Mouse (Mus musculus) stomach, embryonic 16.5 days (tissue): ENCODE measurements around the gene Ppp2r5a. TPM values are rescaled to one million over a fixed set of nuclear protein-coding genes. Genes with fewer than 3 reads are reported as not detected.

ENCODE experiments used
- ATAC-seq: fragments of 200-750 bp; cut with Nextera tagmentation; 2 replicates; pipeline ENCODE4 v1.8.0; 2017; ENCODE audit warnings: moderate number of reproducible peaks, moderate TSS enrichment; ENCODE audit not compliant: insufficient read depth, low FRiP score
- H3K27ac ChIP-seq: fragments of 300-500 bp; sonication (generic); 2 replicates; pipeline ENCODE4 v1.5.1; 2014; ENCODE audit warnings: low read length
- H3K27me3 ChIP-seq: fragments of 300-500 bp; sonication (generic); 2 replicates; pipeline ENCODE4 v1.6.1; 2014; ENCODE audit warnings: low read length, control low read depth, mixed read lengths; ENCODE audit not compliant: control insufficient read depth, insufficient read depth
- H3K36me3 ChIP-seq: fragments of 300-500 bp; sonication (generic); 2 replicates; pipeline ENCODE4 v1.6.1; 2014; ENCODE audit warnings: low read length; ENCODE audit not compliant: control insufficient read depth, insufficient read depth
- H3K4me1 ChIP-seq: fragments of 300-500 bp; sonication (generic); 2 replicates; pipeline ENCODE4 v1.6.1; 2014; ENCODE audit warnings: low read length, control low read depth, mixed read lengths; ENCODE audit not compliant: control insufficient read depth, insufficient read depth
- H3K4me2 ChIP-seq: fragments of 300-500 bp; sonication (generic); 2 replicates; pipeline ENCODE4 v1.6.1; 2014; ENCODE audit warnings: low read depth, low read length, mixed read lengths
- H3K4me3 ChIP-seq: fragments of 300-500 bp; sonication (generic); replicated peaks from 2 replicates; pipeline ENCODE4 v1.5.1; 2014; ENCODE audit warnings: mild to moderate bottlenecking, low read length
- H3K9ac ChIP-seq: fragments of 300-500 bp; sonication (generic); 2 replicates; pipeline ENCODE4 v1.6.1; 2014; ENCODE audit warnings: low read length
- H3K9me3 ChIP-seq: fragments of 300-500 bp; sonication (generic); replicated peaks from 2 replicates; pipeline ENCODE4 v1.6.1; 2016; ENCODE audit warnings: low read length, control low read depth; ENCODE audit not compliant: control insufficient read depth
- WGBS: fragments of 180-500 bp; shearing (Covaris S2); extraction: QIAGEN DNeasy Blood & Tissue Kit; methylation state at CpG from one replicate; pipeline ENCODE4 v1.1.7; 2014; 5-methylcytosine and 5-hydroxymethylcytosine counted together
- polyA plus RNA-seq: library from polyadenylated mRNA; unstranded; fragments of >200 nt; fragmentation: Nextera tagmentation; extraction: Ambion mirVana; gene quantifications from 2 replicates; pipeline ENCODE4 v1.2.1, GENCODE M21; 2015

The Ppp2r5a gene
- polyA plus RNA-seq, 1 experiment from 2014 or later = 14.7 TPM

DNA sequence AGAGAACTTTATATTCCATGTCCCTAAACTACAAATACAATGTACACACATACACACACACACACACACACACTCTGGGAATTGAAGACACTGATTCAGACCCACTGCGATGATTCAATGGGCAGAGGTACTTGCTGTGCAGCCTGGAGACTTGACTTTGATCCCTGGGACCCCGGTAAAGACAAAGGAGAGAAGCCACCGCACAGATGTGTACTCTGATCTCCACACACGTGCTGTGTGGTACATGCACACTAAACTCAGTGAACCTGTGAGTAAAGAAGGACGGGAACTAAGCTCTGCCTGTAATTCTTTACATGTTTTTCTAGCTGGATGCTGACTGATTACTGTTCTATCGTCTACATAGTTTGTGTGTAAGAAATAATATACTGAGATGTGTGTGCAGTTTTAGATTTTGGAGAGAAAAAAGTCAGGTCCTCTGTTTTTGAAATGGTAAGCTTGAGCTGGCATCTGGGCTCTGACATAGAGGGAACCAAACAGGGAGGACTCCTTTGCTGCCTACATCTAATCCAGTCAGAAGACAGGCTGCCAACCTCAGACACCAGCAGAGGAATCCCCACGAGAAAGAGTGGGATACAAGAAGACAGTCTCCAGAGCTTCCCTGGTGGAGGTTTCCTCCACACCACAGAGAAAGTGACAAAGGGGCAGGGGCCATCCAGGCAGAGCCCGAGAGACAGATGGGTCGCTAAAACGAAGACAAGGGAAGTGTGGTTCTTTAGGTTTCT is 7.4 kb upstream of the Ppp2r5a start:
- 57% methylated on average over 10 of the region's 10 CpGs for WGBS
- H3K36me3 ChIP-seq = no peaks in the 10 kb centered on the region
- ATAC-seq = no peak
- no peak overlapping the region for H3K9ac ChIP-seq
- no peaks in the 10 kb centered on the region for H3K4me1 ChIP-seq
- no peak overlapping the region for H3K4me3 ChIP-seq
- no peaks in the 10 kb centered on the region for H3K9me3 ChIP-seq
- no peaks in the 10 kb centered on the region; the same call in 1 of the 2 replicates for H3K27me3 ChIP-seq
- H3K4me2 ChIP-seq = no peak overlapping the region
- no peak overlapping the region for H3K27ac ChIP-seq

- no peak overlapping the region for H3K9ac ChIP-seq
- no peak overlapping the region for H3K27ac ChIP-seq
- H3K27me3 ChIP-seq = no peaks in the 10 kb centered on the region; the same call in 1 of the 2 replicates
- H3K36me3 ChIP-seq = no peaks in the 10 kb centered on the region
- WGBS = 61% methylated on average over 12 of the region's 12 CpGs
- no peak overlapping the region for H3K4me3 ChIP-seq
- no peak overlapping the region for H3K4me2 ChIP-seq
- no peaks in the 10 kb centered on the region for H3K4me1 ChIP-seq
- no peaks in the 10 kb centered on the region for H3K9me3 ChIP-seq
- no peak for ATAC-seq
Measured at GRCm38 (mm10) chr1:191407246-191407645, 4.2 kb upstream of the Ppp2r5a start.

DNA sequence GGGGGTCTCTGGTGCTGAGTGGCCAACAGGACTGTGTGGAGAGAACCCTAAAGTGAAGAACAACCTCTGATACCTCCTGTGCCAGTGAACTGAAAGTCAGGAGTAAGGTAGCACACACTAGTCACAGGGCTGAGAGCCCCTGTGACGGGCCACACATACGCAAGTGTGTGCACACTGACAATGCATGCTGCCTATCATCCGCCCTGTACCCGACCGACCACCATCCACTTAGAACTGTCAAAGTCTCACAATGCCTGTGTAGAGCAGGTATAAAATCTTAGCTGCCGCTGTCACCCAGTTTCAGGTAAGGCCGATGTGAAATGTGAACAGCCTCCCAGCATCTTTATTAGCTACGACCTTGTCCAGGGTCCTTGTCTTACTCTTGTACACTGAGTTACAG is 3.4 kb upstream of the Ppp2r5a start:
- Histone ChIP-seq H3K4me3 (no peak overlapping the region), H3K36me3 (no peaks in the 10 kb centered on the region), H3K9me3 (no peaks in the 10 kb centered on the region), H3K27ac (no peak overlapping the region), H3K27me3 (no peaks in the 10 kb centered on the region; the same call in 1 of the 2 replicates), H3K4me1 (no peaks in the 10 kb centered on the region), H3K4me2 (no peak overlapping the region), H3K9ac (no peak overlapping the region)
- WGBS = 90% methylated on average over 8 of the region's 8 CpGs
- no peak for ATAC-seq

DNA sequence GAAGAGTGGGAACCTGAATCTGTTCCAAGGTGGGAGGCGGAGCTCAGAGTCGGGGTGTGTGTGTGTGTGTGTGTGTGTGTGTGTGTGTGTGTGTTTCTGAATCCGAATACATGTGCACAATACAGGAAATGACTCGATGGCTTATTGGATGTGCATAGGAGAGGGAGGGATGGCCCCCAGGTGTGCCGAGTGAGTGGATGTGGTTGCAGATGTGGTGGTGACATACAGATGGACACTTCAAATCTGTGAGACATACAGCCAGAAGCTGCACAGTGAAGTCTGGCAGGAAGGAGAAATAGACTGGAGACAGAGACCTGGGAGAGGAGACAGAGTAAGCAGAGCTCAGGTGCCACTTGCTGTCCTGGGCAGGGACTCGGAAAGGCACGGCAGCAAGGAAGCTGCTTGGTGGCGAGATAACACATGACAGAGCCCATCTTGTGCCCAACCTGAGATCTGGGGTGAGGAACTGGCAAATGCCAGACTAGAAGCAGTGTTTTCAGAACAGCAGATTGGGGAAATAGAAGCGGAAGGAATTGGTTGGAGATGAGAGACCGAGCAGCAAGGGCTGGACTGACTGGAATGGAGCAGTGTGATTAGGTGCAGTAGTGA is 1.8 kb upstream of the Ppp2r5a start:
- H3K9me3 ChIP-seq = no peaks in the 10 kb centered on the region
- no peak overlapping the region for H3K4me3 ChIP-seq
- WGBS = 74% methylated on average over 10 of the region's 10 CpGs
- no peaks in the 10 kb centered on the region for H3K4me1 ChIP-seq
- H3K27ac ChIP-seq = no peak overlapping the region
- no peak for ATAC-seq
- H3K36me3 ChIP-seq = no peaks in the 10 kb centered on the region
- no peak overlapping the region for H3K9ac ChIP-seq
- no peaks in the 10 kb centered on the region for H3K27me3 ChIP-seq
- H3K4me2 ChIP-seq = no peak overlapping the region

DNA sequence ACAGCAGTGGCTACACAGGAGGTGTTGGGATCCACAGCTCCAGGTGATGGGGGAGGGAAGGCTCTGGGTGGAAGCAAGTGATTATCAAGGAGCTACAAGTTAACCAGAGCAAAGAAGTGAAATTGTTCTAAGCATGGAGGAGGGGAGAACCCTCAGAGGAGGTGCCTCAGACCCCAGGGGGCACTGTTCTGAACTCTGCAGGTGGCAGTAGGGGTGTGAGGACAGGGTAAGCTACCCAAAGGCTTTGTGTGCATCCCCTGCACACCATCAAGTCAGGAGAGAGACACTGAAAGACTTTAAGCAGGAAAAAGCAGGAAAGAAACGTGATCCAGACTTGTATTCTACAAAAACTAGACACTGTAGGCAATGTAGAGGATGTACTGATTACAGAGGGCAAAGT is 1.2 kb upstream of the Ppp2r5a start:
- no peaks in the 10 kb centered on the region for H3K36me3 ChIP-seq
- H3K4me1 ChIP-seq = no peaks in the 10 kb centered on the region
- no peak overlapping the region for H3K4me3 ChIP-seq
- H3K4me2 ChIP-seq = no peak overlapping the region
- no peaks in the 10 kb centered on the region for H3K27me3 ChIP-seq
- no peak for ATAC-seq
- WGBS = 36% methylated on average over 1 of the region's 1 CpGs
- no peak overlapping the region for H3K27ac ChIP-seq
- no peaks in the 10 kb centered on the region for H3K9me3 ChIP-seq
- no peak overlapping the region for H3K9ac ChIP-seq

GRCm38 (mm10) chr1:191402506-191402905 is 566 bp downstream of the Ppp2r5a start:
- Histone ChIP-seq H3K9me3 (no peaks in the 10 kb centered on the region), H3K27ac (no peak overlapping the region), H3K27me3 (no peaks in the 10 kb centered on the region), H3K4me2 (no peak overlapping the region), H3K36me3 (no peaks in the 10 kb centered on the region), H3K9ac (no peak overlapping the region), H3K4me3 (no peak overlapping the region), H3K4me1 (no peaks in the 10 kb centered on the region)
- 35% methylated on average over 7 of the region's 7 CpGs for WGBS
- ATAC-seq = no peak

DNA sequence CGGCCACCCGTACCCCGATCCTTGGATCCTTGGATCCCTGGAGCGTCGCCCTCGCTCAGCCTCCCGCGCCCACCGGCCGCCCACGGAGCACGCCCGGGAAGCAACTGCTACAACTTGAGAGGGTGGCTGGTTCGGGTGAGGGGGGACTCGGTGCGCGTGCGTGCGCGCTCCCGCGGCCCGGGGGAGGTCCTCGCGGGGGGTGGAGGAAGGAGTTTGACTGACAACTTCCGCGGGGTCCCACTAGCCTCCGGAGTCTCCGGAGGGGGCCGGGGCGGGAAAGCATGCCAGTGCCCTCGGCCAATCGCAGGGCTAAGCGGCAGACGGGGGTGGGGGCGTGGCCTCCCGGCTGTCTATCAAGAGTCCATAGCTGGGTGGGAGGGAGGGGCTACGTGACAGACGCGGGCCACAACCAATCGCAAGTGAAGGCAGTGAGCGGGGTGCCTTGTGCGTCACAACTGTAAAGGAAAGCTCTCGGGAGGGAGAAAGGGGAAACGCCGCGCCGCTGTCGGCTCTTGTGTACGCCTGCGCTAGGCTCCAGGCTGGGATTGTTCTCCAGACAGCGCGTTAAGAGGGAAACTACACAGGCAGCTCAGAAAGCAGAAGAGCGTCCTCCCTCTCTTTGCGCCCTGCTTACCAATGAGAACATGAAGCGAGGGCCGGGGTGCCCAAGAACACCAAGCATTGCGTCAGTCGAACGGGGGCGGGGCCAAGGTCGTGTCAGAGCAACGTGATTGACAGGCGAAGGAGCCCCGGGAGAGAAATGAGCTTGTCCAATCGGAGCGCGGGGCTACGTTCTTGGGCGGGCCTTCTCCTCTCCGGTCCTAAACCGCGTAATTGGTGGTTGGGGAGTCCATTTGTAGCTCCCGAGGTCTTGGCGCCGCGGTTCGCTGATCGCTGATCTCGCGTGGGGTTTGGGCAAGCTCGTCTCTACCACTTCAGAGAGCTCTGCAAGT is 5.9 kb downstream of the Ppp2r5a start:
- peak overlapping the region; percentile 99 for H3K27ac ChIP-seq
- H3K4me3 ChIP-seq = peak overlapping the region; percentile 93
- H3K9ac ChIP-seq = peak overlapping the region; percentile 97
- H3K9me3 ChIP-seq = no peaks in the 10 kb centered on the region
- ATAC-seq = peak; percentile 97
- no peaks in the 10 kb centered on the region for H3K27me3 ChIP-seq
- peaks cover 6% of the 10 kb centered on the region; the same call in 1 of the 2 replicates for H3K4me1 ChIP-seq
- H3K36me3 ChIP-seq = no peaks in the 10 kb centered on the region
- WGBS = under 1% methylated on average over 81 of the region's 82 CpGs
- H3K4me2 ChIP-seq = peak overlapping the region; percentile 62

DNA sequence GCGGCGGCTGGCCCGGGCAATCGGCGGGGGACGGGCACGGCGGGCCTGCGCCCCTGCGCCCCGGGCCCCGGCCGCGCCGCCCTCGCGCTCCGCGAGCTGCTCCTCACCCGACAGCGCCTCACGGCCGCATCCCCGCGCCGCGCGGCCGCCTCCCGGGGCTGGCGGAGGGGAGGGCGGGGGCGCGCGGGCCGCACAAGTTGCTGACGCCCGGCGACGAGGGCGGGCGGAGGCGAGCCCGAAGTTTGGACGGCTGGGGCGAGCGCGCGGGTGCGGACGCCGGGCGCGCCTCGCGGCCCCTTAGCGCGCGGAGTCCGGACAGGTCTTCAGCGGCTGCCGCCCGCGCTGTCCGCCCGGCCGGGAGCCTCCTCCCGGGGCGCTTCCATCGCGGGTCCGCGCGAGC is 6.6 kb downstream of the Ppp2r5a start:
- Histone ChIP-seq H3K4me1 (peaks cover 9% of the 10 kb centered on the region), H3K4me3 (peak overlapping the region; percentile 93), H3K27ac (peak overlapping the region; percentile 98), H3K9me3 (no peaks in the 10 kb centered on the region), H3K27me3 (no peaks in the 10 kb centered on the region), H3K36me3 (no peaks in the 10 kb centered on the region), H3K9ac (peak overlapping the region; percentile 97), H3K4me2 (peak overlapping the region; percentile 62)
- ATAC-seq = peak; percentile 11; the same call in 1 of the 2 replicates
- WGBS = under 1% methylated on average over 55 of the region's 74 CpGs
